Mouse (Mus musculus) bone marrow, adult 2 months (tissue): ENCODE results near the gene Gabrb1. TPM values are rescaled to one million over a fixed set of nuclear protein-coding genes. Genes with fewer than 3 reads are reported as not detected.

Experiments used
- H3K27ac ChIP-seq: fragments of 200-500 bp; 2 replicates; pipeline ENCODE4 v1.5.1; 2012; ENCODE audit warnings: low read depth, mild to moderate bottlenecking, control low read depth, inconsistent platforms, low read length; ENCODE audit not compliant: control insufficient read depth, poor library complexity, insufficient read depth
- H3K4me1 ChIP-seq: fragments of 200-500 bp; 2 replicates; pipeline ENCODE4 v1.6.1; 2011; ENCODE audit warnings: low read length; ENCODE audit not compliant: control insufficient read depth, insufficient read depth
- H3K4me3 ChIP-seq: fragments of 200-500 bp; replicated peaks from 2 replicates; pipeline ENCODE3; 2011; ENCODE audit warnings: mild to moderate bottlenecking, low read depth, low read length, control low read depth; ENCODE audit not compliant: control insufficient read depth
- CTCF ChIP-seq: fragments of 200-500 bp; IDR thresholded peaks from 2 replicates; pipeline ENCODE4 v1.5.1; 2011; ENCODE audit warnings: low read length, control low read depth; ENCODE audit not compliant: control insufficient read depth, insufficient read depth
- POLR2A ChIP-seq: fragments of 200-500 bp; IDR thresholded peaks from 2 replicates; pipeline ENCODE4 v1.6.1; 2011; ENCODE audit warnings: low read depth, mild to moderate bottlenecking, control low read depth, low read length, borderline replicate concordance; ENCODE audit not compliant: control insufficient read depth
- WGBS: fragments of 180-500 bp; shearing (Covaris S2); methylation state at CpG from one replicate; pipeline ENCODE4 v1.1.7; 2018; 5-methylcytosine and 5-hydroxymethylcytosine counted together
- polyA plus RNA-seq: library from polyadenylated mRNA; stranded (reverse); fragments of >200 nt; gene quantifications from 2 replicates; pipeline ENCODE4 v1.2.4, GENCODE M21; 2011; ENCODE audit warnings: low replicate concordance; ENCODE audit not compliant: missing spikeins, insufficient read depth, insufficient read length

The Gabrb1 gene
- polyA plus RNA-seq, 1 experiment = 0.10 TPM

GRCm38 (mm10) chr5:71753966-71754365, 96.1 kb downstream of the Gabrb1 start:
- no peak overlapping the region for H3K27ac ChIP-seq
- WGBS = 65% methylated on average over 5 of the region's 5 CpGs
- H3K4me3 ChIP-seq = no peak overlapping the region
- TF ChIP-seq POLR2A (no peak), CTCF (no peak)
- H3K4me1 ChIP-seq = no peaks in the 10 kb centered on the region

GRCm38 (mm10) chr5:71761105-71761504, 103.2 kb downstream of the Gabrb1 start:
- no peak overlapping the region for H3K27ac ChIP-seq
- no peak for TF ChIP-seq CTCF
- no peak for TF ChIP-seq POLR2A
- no peak overlapping the region for H3K4me3 ChIP-seq
- WGBS = 88% methylated on average over 6 of the region's 6 CpGs
- no peaks in the 10 kb centered on the region for H3K4me1 ChIP-seq

GRCm38 (mm10) chr5:71781514-71782179, 123.7 kb downstream of the Gabrb1 start:
- H3K27ac ChIP-seq = no peak overlapping the region
- no peak overlapping the region for H3K4me3 ChIP-seq
- 77% methylated on average over 2 of the region's 2 CpGs for WGBS
- no peaks in the 10 kb centered on the region for H3K4me1 ChIP-seq
- TF ChIP-seq POLR2A (no peak), CTCF (no peak)

GRCm38 (mm10) chr5:71822862-71823261, 164.9 kb downstream of the Gabrb1 start:
- no peak overlapping the region for H3K4me3 ChIP-seq
- no peak overlapping the region for H3K27ac ChIP-seq
- TF ChIP-seq POLR2A (no peak), CTCF (no peak)
- no peaks in the 10 kb centered on the region for H3K4me1 ChIP-seq
- 7% methylated on average over 1 of the region's 1 CpGs for WGBS

DNA sequence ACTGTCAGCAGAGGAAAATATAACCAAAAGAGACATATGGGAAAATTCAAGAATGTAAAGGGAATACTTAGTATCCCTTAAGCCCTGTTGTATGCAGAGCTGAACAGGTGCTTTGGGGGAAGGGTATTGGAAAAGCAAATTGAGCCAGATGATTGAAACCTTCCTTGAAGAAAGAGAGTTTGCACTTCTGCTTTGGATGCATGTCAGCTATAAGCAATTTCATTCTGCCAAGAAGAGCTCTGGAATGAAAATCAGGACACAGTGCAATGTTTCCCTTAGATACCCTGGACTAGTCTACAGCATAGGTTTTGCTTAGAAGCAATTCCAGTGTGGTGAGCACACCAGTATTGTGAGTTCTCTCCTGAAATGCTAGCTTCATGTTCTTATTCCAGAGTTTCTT, 170.4 kb downstream of the Gabrb1 start:
- Histone ChIP-seq H3K27ac (no peak overlapping the region), H3K4me1 (no peaks in the 10 kb centered on the region), H3K4me3 (no peak overlapping the region)
- TF ChIP-seq POLR2A (no peak), CTCF (no peak)

GRCm38 (mm10) chr5:71828996-71829395, 171.1 kb downstream of the Gabrb1 start:
- H3K4me1 ChIP-seq = no peaks in the 10 kb centered on the region
- WGBS = 41% methylated on average over 1 of the region's 1 CpGs
- TF ChIP-seq CTCF (no peak), POLR2A (no peak)
- no peak overlapping the region for H3K27ac ChIP-seq
- H3K4me3 ChIP-seq = no peak overlapping the region

- H3K4me3 ChIP-seq = no peak overlapping the region
- H3K4me1 ChIP-seq = no peaks in the 10 kb centered on the region
- TF ChIP-seq POLR2A (no peak), CTCF (no peak)
- 72% methylated on average over 2 of the region's 2 CpGs for WGBS
- no peak overlapping the region for H3K27ac ChIP-seq
Observed at GRCm38 (mm10) chr5:71830342-71830741, 172.4 kb downstream of the Gabrb1 start.

DNA sequence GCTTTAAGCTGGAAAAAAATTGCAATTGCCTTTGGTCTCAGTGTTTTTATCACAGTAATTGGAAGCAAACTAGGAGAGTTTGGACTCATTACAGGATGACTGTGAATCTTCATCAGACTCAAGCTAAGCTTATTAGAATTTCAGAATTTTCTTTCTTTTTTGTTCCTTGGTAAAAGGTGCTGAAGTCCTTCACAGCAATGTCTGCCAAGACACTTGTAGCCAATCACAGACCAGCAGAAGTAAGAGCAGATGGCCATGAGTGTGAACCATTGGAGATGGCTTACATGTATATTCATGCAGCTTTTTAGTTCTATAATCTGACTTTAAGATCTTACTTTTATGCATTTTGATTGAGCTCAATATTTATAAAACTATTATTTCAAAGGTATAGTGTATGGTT, 184.3 kb downstream of the Gabrb1 start:
- TF ChIP-seq CTCF (no peak), POLR2A (no peak)
- no peak overlapping the region for H3K27ac ChIP-seq

DNA sequence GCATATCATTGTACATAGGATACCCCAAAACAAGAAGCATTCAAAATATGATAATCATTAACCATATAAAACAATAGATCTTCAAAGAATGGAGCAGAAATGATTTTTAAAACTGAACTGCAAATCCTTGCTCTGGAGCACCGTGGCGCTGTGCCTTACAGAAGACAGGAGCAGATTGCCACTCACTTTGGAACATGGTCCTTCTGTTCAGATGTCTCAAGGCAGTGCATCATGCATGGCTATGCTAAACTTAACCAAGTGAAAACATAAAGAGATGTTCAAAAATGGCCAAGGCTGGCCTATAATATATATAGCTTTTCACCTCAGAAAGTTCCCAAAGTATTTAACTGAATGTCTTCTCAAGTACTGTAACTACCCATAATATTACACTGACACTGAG, 240.3 kb downstream of the Gabrb1 start:
- Histone ChIP-seq H3K4me3 (no peak overlapping the region), H3K27ac (no peak overlapping the region), H3K4me1 (no peaks in the 10 kb centered on the region)
- TF ChIP-seq POLR2A (no peak), CTCF (no peak)
- 81% methylated on average over 2 of the region's 2 CpGs for WGBS

More for the DNA sequence above, 184.3 kb downstream of the Gabrb1 start:
- H3K4me3 ChIP-seq = no peak overlapping the region
- no peaks in the 10 kb centered on the region for H3K4me1 ChIP-seq
